Mouse (Mus musculus): ENCODE data around the gene Gm8126. TPM values are rescaled to one million over a fixed set of nuclear protein-coding genes. Genes with fewer than 3 reads are reported as not detected.
"Not testable (repeated sequence)": the region's sequence is repeated elsewhere in the genome, so short reads cannot be mapped to it uniquely, and the experiment has no call there.

Gene Gm8126
- polyA plus RNA-seq (2014; fragmentation: Nextera tagmentation; extraction: Ambion mirVana): not detected in 2 replicates

DNA sequence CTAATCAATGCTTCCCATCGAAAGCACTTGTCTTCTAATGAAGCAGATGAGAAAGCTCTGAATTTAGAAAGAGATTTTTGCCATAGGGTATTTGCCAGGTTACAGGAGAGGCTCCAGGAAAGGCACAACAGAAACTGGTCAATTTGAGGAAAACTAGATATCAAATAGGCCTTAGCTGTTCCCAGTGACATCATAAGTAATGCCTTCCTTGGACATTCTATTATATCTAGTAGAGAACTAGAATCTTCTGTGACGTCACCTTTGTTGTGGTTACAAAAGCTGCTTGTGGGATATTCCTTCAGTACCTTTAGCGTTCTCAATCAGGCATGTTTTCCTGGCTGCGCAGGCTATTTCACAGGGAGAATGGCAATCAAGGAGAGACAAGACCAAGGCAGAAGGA lies at the start of gene Gm8126:
Gm8126 (plus strand) TSS at position 301 of the 400 bp plus-strand sequence.
- not testable (repeated sequence) for ATAC-seq (ENCODE audit: low FRiP score); H3K4me3 ChIP-seq (ENCODE audit: low read depth, low read length); H3K4me1 ChIP-seq (ENCODE audit: control insufficient read depth, insufficient read depth, low read length); H3K9me3 ChIP-seq (ENCODE audit: control insufficient read depth, low read length); DNase-seq (ENCODE audit: low spot score, missing footprints); H3K36me3 ChIP-seq (ENCODE audit: control insufficient read depth, insufficient read depth, low read length); H3K9ac ChIP-seq (ENCODE audit: low read length); H3K27ac ChIP-seq (ENCODE audit: low read depth, low read length); H3K4me2 ChIP-seq; H3K27me3 ChIP-seq (ENCODE audit: control insufficient read depth, insufficient read depth, low read length)
- WGBS: 86% methylated on average over 2 of the region's 4 CpGs

DNA sequence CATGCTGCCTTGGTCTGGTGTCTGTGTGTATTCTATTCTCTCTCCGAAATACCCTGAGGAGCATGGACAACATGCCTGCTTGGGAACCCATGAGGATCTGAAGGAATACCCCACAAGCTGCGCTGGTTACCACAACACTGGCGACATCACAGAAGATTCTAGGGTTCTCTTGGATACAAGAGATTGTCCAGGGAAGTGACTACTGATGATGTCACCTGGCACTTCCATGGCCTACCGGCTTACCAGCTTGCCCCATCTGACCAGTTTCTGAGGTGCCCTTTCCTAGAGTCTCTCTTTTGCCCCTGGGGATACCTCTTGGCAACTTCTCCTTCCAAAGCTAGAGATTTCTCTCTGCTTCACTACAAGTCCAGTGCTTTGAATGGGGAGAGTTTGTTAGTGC lies 23.2 kb upstream of the Gm8126 start, which contains the start of gene Gm8122:
Gm8122 (minus strand) TSS at position 101 of the 400 bp plus-strand sequence.
- not testable (repeated sequence) for H3K36me3 ChIP-seq (ENCODE audit: control insufficient read depth, insufficient read depth, low read length); ATAC-seq (ENCODE audit: low FRiP score); H3K27ac ChIP-seq (ENCODE audit: low read depth, low read length); H3K4me1 ChIP-seq (ENCODE audit: control insufficient read depth, insufficient read depth, low read length); H3K9ac ChIP-seq (ENCODE audit: low read length); DNase-seq (ENCODE audit: low spot score, missing footprints); H3K4me2 ChIP-seq; H3K9me3 ChIP-seq (ENCODE audit: control insufficient read depth, low read length); H3K27me3 ChIP-seq (ENCODE audit: control insufficient read depth, insufficient read depth, low read length); H3K4me3 ChIP-seq (ENCODE audit: low read depth, low read length)
- WGBS: 90% methylated on average over 4 of the region's 4 CpGs

DNA sequence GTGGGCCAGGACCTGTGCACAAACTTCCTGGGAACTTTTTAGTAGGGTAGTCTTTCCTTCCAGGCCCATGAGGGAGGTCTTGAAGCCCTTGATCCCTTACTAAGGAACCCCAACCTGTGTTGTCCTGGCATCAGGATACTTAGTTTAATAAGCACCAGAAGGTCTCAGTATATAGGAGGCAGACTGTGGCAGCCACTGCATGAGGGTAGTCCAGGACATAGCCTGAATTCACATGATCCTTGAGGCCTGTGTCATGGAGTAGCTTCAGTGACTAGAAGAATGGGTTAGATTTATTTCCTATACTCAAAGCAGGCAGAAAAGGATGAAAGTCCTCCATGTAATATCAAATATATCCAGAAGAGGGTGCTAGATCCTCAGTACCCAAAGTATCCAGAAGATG lies 20.7 kb upstream of the Gm8126 start:
- peak; percentile 60 for DNase-seq (ENCODE audit: low spot score, missing footprints)
- ATAC-seq (ENCODE audit: low FRiP score); H3K4me3 ChIP-seq (ENCODE audit: low read depth, low read length); H3K27me3 ChIP-seq (ENCODE audit: control insufficient read depth, insufficient read depth, low read length); H3K4me1 ChIP-seq (ENCODE audit: control insufficient read depth, insufficient read depth, low read length); H3K9me3 ChIP-seq (ENCODE audit: control insufficient read depth, low read length); H3K27ac ChIP-seq (ENCODE audit: low read depth, low read length); H3K9ac ChIP-seq (ENCODE audit: low read length); H3K4me2 ChIP-seq; H3K36me3 ChIP-seq (ENCODE audit: control insufficient read depth, insufficient read depth, low read length): not testable (repeated sequence)

DNA sequence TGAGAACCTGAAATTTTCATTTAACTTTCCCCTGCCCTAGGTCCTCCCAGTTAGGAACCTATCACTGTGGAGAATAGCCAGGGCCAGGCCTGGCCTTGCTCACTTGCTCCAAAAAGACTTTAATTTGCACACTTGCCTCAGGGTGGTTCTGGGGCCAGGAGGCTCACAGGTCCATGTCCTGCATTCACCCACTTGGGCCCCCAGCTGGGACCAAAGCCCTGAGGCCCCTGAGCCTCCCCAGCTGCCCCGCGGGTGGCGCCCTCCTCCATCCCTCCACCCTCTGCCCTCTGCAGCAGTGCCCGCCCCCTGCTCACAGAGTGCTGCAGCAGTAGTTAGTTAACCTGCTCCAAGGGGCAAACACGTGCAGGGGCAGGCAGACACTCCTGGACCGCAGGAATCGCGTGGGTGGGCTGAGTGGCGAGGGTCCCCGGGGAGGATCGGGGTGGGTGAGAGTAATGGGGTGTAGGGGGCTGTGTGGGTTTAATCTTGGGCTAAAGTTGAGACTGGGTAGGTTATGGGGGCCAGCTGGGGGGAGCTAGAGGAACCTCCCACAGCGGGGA lies 8.8 kb upstream of the Gm8126 start:
- ATAC-seq (ENCODE audit: low FRiP score); DNase-seq (ENCODE audit: low spot score, missing footprints): not testable (repeated sequence)

DNA sequence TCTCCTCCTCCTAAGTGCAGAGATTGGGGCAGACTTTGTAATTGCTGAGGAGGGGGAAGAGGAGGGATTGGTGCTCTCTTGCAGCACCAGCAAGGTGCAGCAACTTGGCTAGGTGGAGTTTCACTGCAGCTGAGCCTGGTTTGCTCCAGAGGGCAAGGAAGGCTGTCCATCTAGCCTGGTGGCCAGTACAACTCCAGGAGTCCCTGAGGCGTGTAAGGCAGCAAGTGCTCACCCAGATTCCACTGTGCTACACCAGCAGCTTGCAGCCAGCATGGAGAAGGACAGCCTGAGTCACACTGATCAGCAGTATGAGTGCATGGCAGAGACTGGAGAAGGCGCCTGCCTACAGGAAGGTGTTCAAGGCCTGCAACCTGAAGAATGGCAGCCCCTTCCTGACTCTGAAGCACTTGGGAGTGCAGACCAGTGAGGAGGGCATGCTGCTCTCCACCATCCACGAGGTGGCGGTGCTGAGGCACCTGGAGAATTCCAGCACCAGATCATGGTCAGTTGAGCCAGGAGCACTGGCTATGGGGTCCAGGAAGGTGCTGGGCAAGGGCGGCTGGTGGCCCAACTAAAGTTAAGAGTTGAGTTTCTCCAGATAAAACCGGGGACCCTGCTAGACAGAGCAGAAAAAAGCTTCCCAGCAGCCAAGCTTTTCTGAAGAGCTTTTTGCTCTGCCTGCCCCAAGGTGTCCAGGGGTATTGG lies 7.7 kb upstream of the Gm8126 start:
- not testable (repeated sequence) for H3K9ac ChIP-seq (ENCODE audit: low read length); H3K4me1 ChIP-seq (ENCODE audit: control insufficient read depth, insufficient read depth, low read length); H3K4me2 ChIP-seq; H3K4me3 ChIP-seq (ENCODE audit: low read depth, low read length); H3K36me3 ChIP-seq (ENCODE audit: control insufficient read depth, insufficient read depth, low read length); ATAC-seq (ENCODE audit: low FRiP score); H3K27ac ChIP-seq (ENCODE audit: low read depth, low read length); H3K9me3 ChIP-seq (ENCODE audit: control insufficient read depth, low read length); H3K27me3 ChIP-seq (ENCODE audit: control insufficient read depth, insufficient read depth, low read length)
- 27% methylated on average over 5 of the region's 6 CpGs for WGBS
- DNase-seq (ENCODE audit: low spot score, missing footprints): peak; percentile 59

More for the DNA sequence above, 8.8 kb upstream of the Gm8126 start:
- not testable (repeated sequence) for H3K9me3 ChIP-seq (ENCODE audit: control insufficient read depth, low read length); H3K36me3 ChIP-seq (ENCODE audit: control insufficient read depth, insufficient read depth, low read length); H3K9ac ChIP-seq (ENCODE audit: low read length); H3K27ac ChIP-seq (ENCODE audit: low read depth, low read length); H3K4me3 ChIP-seq (ENCODE audit: low read depth, low read length); H3K4me1 ChIP-seq (ENCODE audit: control insufficient read depth, insufficient read depth, low read length); H3K27me3 ChIP-seq (ENCODE audit: control insufficient read depth, insufficient read depth, low read length); H3K4me2 ChIP-seq
- 23% methylated on average over 9 of the region's 12 CpGs for WGBS

DNA sequence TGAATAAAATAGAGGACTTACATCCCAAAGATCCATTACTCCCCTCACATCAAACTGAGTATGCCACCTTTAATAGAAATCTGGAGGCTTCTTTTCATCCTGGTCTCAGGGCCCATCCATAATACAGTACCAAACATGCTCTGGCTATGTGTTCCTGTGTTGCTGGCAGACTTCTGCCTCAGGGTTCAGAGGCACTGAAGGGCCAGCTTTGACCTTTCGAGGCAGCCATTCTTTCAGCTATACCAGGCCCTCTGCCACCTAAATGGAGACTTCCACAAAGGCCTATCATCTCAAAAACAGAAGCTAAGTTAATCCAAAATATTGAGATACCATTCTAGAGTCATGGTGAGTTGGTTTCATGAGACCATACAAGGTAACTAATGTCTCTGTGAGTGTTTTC lies 1.9 kb upstream of the Gm8126 start:
- H3K4me3 ChIP-seq (ENCODE audit: low read depth, low read length); H3K9ac ChIP-seq (ENCODE audit: low read length); H3K27me3 ChIP-seq (ENCODE audit: control insufficient read depth, insufficient read depth, low read length); H3K36me3 ChIP-seq (ENCODE audit: control insufficient read depth, insufficient read depth, low read length); H3K27ac ChIP-seq (ENCODE audit: low read depth, low read length); ATAC-seq (ENCODE audit: low FRiP score); H3K9me3 ChIP-seq (ENCODE audit: control insufficient read depth, low read length); H3K4me1 ChIP-seq (ENCODE audit: control insufficient read depth, insufficient read depth, low read length); DNase-seq (ENCODE audit: low spot score, missing footprints); H3K4me2 ChIP-seq: not testable (repeated sequence)
- 71% methylated on average over 1 of the region's 1 CpGs for WGBS

DNA sequence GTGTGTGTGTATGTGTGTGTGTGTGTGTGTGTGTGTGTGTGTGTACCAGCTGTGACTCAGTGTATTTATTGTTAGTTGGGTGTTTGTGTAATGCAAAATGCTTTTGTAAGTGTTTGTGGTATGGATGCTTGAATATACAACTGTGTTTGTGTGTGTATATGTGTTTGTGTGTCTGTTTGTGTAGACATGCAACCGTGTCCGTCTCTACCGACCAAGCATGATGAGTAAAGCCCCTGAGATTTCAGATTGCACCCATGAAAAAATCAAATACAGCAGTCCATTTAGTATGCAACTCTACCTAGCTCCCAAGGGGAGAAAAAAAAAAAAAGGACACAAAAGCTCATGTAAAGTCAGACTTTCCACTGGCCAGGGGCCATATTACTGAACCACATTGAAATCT lies 5.0 kb downstream of the Gm8126 start:
- H3K4me2 ChIP-seq; H3K4me3 ChIP-seq (ENCODE audit: low read depth, low read length); H3K4me1 ChIP-seq (ENCODE audit: control insufficient read depth, insufficient read depth, low read length); H3K9ac ChIP-seq (ENCODE audit: low read length); H3K27me3 ChIP-seq (ENCODE audit: control insufficient read depth, insufficient read depth, low read length); ATAC-seq (ENCODE audit: low FRiP score); DNase-seq (ENCODE audit: low spot score, missing footprints); H3K9me3 ChIP-seq (ENCODE audit: control insufficient read depth, low read length); H3K27ac ChIP-seq (ENCODE audit: low read depth, low read length); H3K36me3 ChIP-seq (ENCODE audit: control insufficient read depth, insufficient read depth, low read length): not testable (repeated sequence)
- 89% methylated on average over 3 of the region's 3 CpGs for WGBS

DNA sequence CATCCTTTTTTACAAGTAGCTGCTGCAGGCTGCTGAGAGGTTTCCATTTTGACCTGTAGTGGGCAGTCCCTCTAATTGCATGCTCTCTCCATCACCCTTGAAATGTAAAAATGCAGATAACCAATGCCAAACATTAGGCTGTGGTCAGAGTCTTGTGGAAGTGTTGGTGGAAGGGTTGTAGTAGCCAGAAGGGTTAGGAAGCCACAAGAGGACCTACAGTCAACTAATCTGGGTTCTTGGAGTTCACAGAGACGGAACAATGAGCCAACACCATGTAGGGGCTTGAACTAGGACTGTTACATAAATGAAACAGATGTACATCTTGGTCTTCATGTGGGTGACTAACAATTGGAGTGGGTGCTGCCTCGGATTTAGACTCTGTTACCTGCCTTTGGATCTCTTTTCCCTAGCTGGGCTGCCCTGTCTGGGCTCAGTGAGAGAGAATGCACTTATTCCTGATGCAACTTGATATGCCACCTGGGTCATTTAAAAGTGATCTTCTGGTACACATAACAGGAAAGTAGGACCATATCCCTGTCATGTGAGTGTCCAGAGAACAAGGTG lies 10.2 kb downstream of the Gm8126 start:
- not testable (repeated sequence) for H3K4me3 ChIP-seq (ENCODE audit: low read depth, low read length); H3K9ac ChIP-seq (ENCODE audit: low read length); H3K27ac ChIP-seq (ENCODE audit: low read depth, low read length); DNase-seq (ENCODE audit: low spot score, missing footprints); H3K27me3 ChIP-seq (ENCODE audit: control insufficient read depth, insufficient read depth, low read length); H3K36me3 ChIP-seq (ENCODE audit: control insufficient read depth, insufficient read depth, low read length); H3K9me3 ChIP-seq (ENCODE audit: control insufficient read depth, low read length); H3K4me2 ChIP-seq; H3K4me1 ChIP-seq (ENCODE audit: control insufficient read depth, insufficient read depth, low read length); ATAC-seq (ENCODE audit: low FRiP score)
- WGBS: 54% methylated on average over 2 of the region's 2 CpGs

DNA sequence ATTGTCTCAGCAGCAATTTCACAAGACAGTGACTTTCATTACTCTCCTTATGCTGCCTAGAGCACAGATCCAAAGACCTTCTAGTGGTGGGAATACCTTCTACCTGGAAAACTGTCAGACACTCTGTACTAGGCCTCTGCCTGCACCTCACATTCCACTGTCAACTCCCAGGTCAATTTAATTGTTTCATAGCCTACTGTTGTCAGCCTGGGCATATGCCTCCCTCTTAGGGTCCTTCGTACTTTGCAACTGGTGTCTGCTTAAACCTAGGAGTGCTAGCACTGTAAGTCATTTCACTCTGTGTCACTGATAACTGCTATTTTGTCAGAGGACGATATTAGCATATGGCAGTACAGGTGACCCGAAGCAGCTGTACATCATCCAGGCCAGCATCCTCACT lies 10.8 kb downstream of the Gm8126 start:
- not testable (repeated sequence) for H3K4me3 ChIP-seq (ENCODE audit: low read depth, low read length); ATAC-seq (ENCODE audit: low FRiP score); H3K27me3 ChIP-seq (ENCODE audit: control insufficient read depth, insufficient read depth, low read length); H3K4me1 ChIP-seq (ENCODE audit: control insufficient read depth, insufficient read depth, low read length); H3K9me3 ChIP-seq (ENCODE audit: control insufficient read depth, low read length); DNase-seq (ENCODE audit: low spot score, missing footprints); H3K9ac ChIP-seq (ENCODE audit: low read length); H3K36me3 ChIP-seq (ENCODE audit: control insufficient read depth, insufficient read depth, low read length); H3K4me2 ChIP-seq; H3K27ac ChIP-seq (ENCODE audit: low read depth, low read length)
- 79% methylated on average over 3 of the region's 3 CpGs for WGBS
